Mouse (Mus musculus): ENCODE data around the gene Cmip. TPM values are rescaled to one million over a fixed set of nuclear protein-coding genes. Genes with fewer than 3 reads are reported as not detected.

The Cmip gene
- polyA plus RNA-seq, 1 experiment from 2014 or later: 146 TPM

DNA sequence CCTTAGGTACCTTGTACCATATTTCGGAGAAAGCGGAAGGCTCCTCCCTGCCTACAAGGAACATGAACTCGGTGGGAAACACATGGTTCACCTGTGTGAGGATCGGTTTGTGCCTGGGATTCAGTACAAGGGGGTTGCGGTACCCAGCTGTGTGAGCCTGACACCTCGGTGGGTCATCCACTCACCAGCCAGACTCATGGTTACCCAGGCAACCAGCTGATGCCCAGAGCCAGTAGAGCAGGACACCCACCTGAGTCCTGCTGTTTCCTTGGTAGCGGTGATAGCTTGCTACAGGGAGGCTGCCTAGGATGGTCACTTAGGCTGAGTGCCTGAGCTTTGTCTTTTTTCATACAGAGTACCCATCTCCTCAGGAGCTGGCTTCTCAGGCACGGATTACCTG lies 142.4 kb downstream of the Cmip start:
- Histone ChIP-seq H3K27me3 (ENCODE audit: control insufficient read depth, insufficient read depth, low read depth, low read length) (no peaks in the 10 kb centered on the region), H3K36me3 (ENCODE audit: control insufficient read depth, insufficient read depth, low read length) (0 out of 2 replicates have a peak, but pooled peaks cover 3% of the 10 kb centered on the region), H3K9ac (ENCODE audit: low read depth, low read length) (no peak overlapping the region), H3K4me2 (ENCODE audit: low read length) (no peak overlapping the region), H3K9me3 (replicated peaks; ENCODE audit: control insufficient read depth, low read length, poor library complexity, severe bottlenecking) (no peaks in the 10 kb centered on the region), H3K4me1 (ENCODE audit: control insufficient read depth, insufficient read depth, low read length) (peaks cover 35% of the 10 kb centered on the region), H3K27ac (ENCODE audit: low read length) (peak overlapping the region; percentile 55), H3K4me3 (ENCODE audit: low read depth, low read length) (no peak overlapping the region)
- ATAC-seq: peak; percentile 37; the same call in 1 of the 2 replicates
- WGBS: 58% methylated on average over 8 of the region's 8 CpGs

DNA sequence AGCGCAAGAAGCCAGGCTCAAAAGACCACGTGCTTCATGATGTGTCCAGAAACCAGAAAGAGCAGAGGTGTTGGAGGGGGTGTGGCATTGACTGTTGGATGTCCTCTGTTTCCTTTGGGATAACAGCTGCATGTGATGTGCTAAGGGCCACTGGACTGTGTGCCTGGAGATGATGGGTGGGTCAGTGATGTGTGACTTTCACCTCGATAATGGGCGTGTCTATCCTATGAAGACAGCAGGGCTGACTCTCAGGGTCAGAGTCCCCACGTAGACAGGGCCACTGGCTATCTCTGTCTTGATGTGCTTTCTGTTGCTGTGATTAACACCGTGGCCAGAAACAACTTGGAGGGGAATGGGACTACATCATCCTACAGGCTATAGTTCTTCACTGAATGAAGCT lies 144.0 kb downstream of the Cmip start:
- WGBS: 89% methylated on average over 6 of the region's 6 CpGs

DNA sequence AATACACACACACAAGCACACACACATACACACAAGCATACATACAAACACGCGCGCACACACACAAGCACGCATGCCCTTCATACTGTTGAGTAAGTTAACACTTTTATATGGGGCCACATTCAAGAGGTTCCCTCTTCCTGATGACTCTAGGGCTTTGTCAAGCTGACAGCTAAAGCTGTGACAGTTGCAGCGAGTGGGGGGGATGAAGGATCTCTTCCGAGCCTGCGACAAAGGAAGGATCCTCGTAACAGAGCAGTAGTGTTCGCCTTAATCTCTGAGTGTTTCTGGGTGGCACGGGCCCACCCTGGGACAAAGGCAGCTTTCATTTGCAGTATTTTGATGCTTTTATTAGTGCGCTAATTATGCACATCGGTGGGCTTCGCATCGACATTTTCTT lies 145.0 kb downstream of the Cmip start:
- H3K4me2 ChIP-seq (ENCODE audit: low read length): no peak overlapping the region
- H3K27me3 ChIP-seq (ENCODE audit: control insufficient read depth, insufficient read depth, low read depth, low read length): no peaks in the 10 kb centered on the region
- no peaks in the 10 kb centered on the region for H3K9me3 ChIP-seq (replicated peaks; ENCODE audit: control insufficient read depth, low read length, poor library complexity, severe bottlenecking)
- no peak overlapping the region for H3K4me3 ChIP-seq (ENCODE audit: low read depth, low read length)
- peak overlapping the region; percentile 10 for H3K27ac ChIP-seq (ENCODE audit: low read length)
- ATAC-seq: 0 out of 2 replicates have a peak, but pooled peaks have one; percentile 33
- 48% methylated on average over 14 of the region's 14 CpGs for WGBS
- H3K9ac ChIP-seq (ENCODE audit: low read depth, low read length): no peak overlapping the region
- peaks cover 35% of the 10 kb centered on the region for H3K4me1 ChIP-seq (ENCODE audit: control insufficient read depth, insufficient read depth, low read length)
- no peaks in the 10 kb centered on the region for H3K36me3 ChIP-seq (ENCODE audit: control insufficient read depth, insufficient read depth, low read length)

More for the DNA sequence above, 144.0 kb downstream of the Cmip start:
- no peaks in the 10 kb centered on the region for H3K9me3 ChIP-seq (replicated peaks; ENCODE audit: control insufficient read depth, low read length, poor library complexity, severe bottlenecking)
- no peak overlapping the region for H3K9ac ChIP-seq (ENCODE audit: low read depth, low read length)
- no peak for ATAC-seq
- H3K4me2 ChIP-seq (ENCODE audit: low read length): no peak overlapping the region
- H3K36me3 ChIP-seq (ENCODE audit: control insufficient read depth, insufficient read depth, low read length): 0 out of 2 replicates have a peak, but pooled peaks cover 3% of the 10 kb centered on the region
- no peaks in the 10 kb centered on the region for H3K27me3 ChIP-seq (ENCODE audit: control insufficient read depth, insufficient read depth, low read depth, low read length)
- H3K4me1 ChIP-seq (ENCODE audit: control insufficient read depth, insufficient read depth, low read length): peaks cover 35% of the 10 kb centered on the region
- H3K27ac ChIP-seq (ENCODE audit: low read length): no peak overlapping the region
- H3K4me3 ChIP-seq (ENCODE audit: low read depth, low read length): no peak overlapping the region

DNA sequence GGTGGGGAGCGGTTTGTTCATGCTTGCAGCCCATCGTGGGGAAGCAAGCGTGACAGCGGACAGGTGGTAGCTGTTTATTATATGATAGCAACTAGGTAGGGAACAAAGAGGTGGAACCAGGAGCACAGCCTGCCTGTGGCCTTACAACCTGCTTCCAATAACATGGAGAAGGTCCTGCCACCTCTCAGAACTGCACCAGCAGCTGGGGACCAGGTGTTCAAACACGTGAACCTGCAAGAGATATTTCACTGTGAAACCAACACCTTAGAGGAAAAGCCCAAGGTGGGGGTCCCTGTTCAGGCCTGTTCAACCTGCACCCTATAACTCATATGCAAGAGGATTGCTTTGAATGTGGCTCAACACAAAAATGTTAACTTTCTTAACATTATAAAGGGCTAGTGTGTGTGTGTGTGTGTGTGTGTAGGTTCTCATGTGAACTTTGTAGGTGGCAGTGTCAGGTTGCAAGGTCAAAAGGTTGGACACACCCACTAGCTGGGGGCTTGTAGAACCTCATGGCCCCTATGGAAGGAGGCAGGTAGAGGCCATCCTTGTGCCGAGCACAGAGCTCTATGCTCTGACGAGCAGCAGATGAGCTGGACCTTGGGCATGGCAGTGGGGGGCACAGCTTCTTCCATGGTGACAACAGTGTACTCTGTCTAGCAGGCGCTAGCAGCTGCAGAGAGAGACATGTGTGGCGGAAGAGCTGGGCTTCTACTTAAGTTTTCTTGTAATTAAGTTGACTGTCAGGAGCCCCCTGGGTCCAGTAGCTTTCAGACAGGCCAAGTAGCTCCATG lies 146.2 kb downstream of the Cmip start:
- Histone ChIP-seq H3K9me3 (replicated peaks; ENCODE audit: control insufficient read depth, low read length, poor library complexity, severe bottlenecking) (no peaks in the 10 kb centered on the region), H3K9ac (ENCODE audit: low read depth, low read length) (peak overlapping the region; percentile 22; the same call in 1 of the 2 replicates), H3K4me3 (ENCODE audit: low read depth, low read length) (no peak overlapping the region), H3K4me2 (ENCODE audit: low read length) (peak overlapping the region; percentile 37; the same call in 1 of the 2 replicates), H3K36me3 (ENCODE audit: control insufficient read depth, insufficient read depth, low read length) (no peaks in the 10 kb centered on the region), H3K4me1 (ENCODE audit: control insufficient read depth, insufficient read depth, low read length) (peaks cover 35% of the 10 kb centered on the region), H3K27ac (ENCODE audit: low read length) (peak overlapping the region; percentile 74), H3K27me3 (ENCODE audit: control insufficient read depth, insufficient read depth, low read depth, low read length) (no peaks in the 10 kb centered on the region)
- WGBS: 60% methylated on average over 9 of the region's 9 CpGs
- peak; percentile 19; the same call in 1 of the 2 replicates for ATAC-seq

- ATAC-seq: peak; percentile 64
- Histone ChIP-seq H3K4me3 (ENCODE audit: low read depth, low read length) (peak overlapping the region; percentile 1; the same call in 1 of the 2 replicates), H3K36me3 (ENCODE audit: control insufficient read depth, insufficient read depth, low read length) (no peaks in the 10 kb centered on the region), H3K4me1 (ENCODE audit: control insufficient read depth, insufficient read depth, low read length) (peaks cover 32% of the 10 kb centered on the region), H3K27me3 (ENCODE audit: control insufficient read depth, insufficient read depth, low read depth, low read length) (no peaks in the 10 kb centered on the region), H3K9me3 (replicated peaks; ENCODE audit: control insufficient read depth, low read length, poor library complexity, severe bottlenecking) (no peaks in the 10 kb centered on the region), H3K4me2 (ENCODE audit: low read length) (peak overlapping the region; percentile 37), H3K9ac (ENCODE audit: low read depth, low read length) (peak overlapping the region; percentile 22), H3K27ac (ENCODE audit: low read length) (peak overlapping the region; percentile 74)
- 31% methylated on average over 14 of the region's 14 CpGs for WGBS
These were observed 147.0 kb downstream of the Cmip start for GRCm38 (mm10) chr8:117403705-117404476.

GRCm38 (mm10) chr8:117406081-117406480 lies 149.2 kb downstream of the Cmip start:
- no peak for ATAC-seq

GRCm38 (mm10) chr8:117408634-117409033 lies 151.8 kb downstream of the Cmip start:
- H3K27me3 ChIP-seq (ENCODE audit: control insufficient read depth, insufficient read depth, low read depth, low read length): no peaks in the 10 kb centered on the region
- no peak overlapping the region for H3K4me2 ChIP-seq (ENCODE audit: low read length)
- no peak overlapping the region for H3K9ac ChIP-seq (ENCODE audit: low read depth, low read length)
- 84% methylated on average over 7 of the region's 7 CpGs for WGBS
- no peak overlapping the region for H3K27ac ChIP-seq (ENCODE audit: low read length)
- H3K4me1 ChIP-seq (ENCODE audit: control insufficient read depth, insufficient read depth, low read length): peaks cover 5% of the 10 kb centered on the region
- no peak overlapping the region for H3K4me3 ChIP-seq (ENCODE audit: low read depth, low read length)
- ATAC-seq: no peak
- no peaks in the 10 kb centered on the region for H3K9me3 ChIP-seq (replicated peaks; ENCODE audit: control insufficient read depth, low read length, poor library complexity, severe bottlenecking)
- peaks cover 2% of the 10 kb centered on the region; the same call in 1 of the 2 replicates for H3K36me3 ChIP-seq (ENCODE audit: control insufficient read depth, insufficient read depth, low read length)

More at GRCm38 (mm10) chr8:117406081-117406480, 149.2 kb downstream of the Cmip start:
- Histone ChIP-seq H3K27me3 (ENCODE audit: control insufficient read depth, insufficient read depth, low read depth, low read length) (no peaks in the 10 kb centered on the region), H3K9ac (ENCODE audit: low read depth, low read length) (no peak overlapping the region), H3K27ac (ENCODE audit: low read length) (no peak overlapping the region), H3K9me3 (replicated peaks; ENCODE audit: control insufficient read depth, low read length, poor library complexity, severe bottlenecking) (no peaks in the 10 kb centered on the region), H3K4me3 (ENCODE audit: low read depth, low read length) (no peak overlapping the region), H3K36me3 (ENCODE audit: control insufficient read depth, insufficient read depth, low read length) (no peaks in the 10 kb centered on the region), H3K4me2 (ENCODE audit: low read length) (no peak overlapping the region), H3K4me1 (ENCODE audit: control insufficient read depth, insufficient read depth, low read length) (peaks cover 26% of the 10 kb centered on the region)
- 97% methylated on average over 3 of the region's 3 CpGs for WGBS

DNA sequence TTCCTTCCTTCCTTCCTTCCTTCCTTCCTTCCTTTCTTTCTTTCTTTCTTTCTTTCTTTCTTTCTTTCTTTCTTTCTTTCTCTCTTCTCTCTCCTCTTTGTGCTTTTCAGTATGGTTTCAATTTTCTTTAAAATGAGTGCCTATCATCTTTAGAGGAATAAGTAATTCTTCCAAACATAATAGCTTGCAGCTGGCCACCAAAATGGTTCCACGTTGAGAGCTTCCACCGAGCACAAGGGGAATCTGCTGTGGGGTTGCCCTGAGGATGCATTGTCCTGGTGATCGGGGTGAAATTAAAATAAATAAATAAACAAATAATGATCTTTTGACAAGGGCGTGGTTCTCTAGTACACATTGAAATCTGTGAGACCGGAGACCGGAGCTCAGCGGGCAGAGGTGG lies 152.2 kb downstream of the Cmip start:
- no peak for ATAC-seq

More for the DNA sequence above, 152.2 kb downstream of the Cmip start:
- Histone ChIP-seq H3K4me1 (ENCODE audit: control insufficient read depth, insufficient read depth, low read length) (peaks cover 1% of the 10 kb centered on the region), H3K4me3 (ENCODE audit: low read depth, low read length) (no peak overlapping the region), H3K27me3 (ENCODE audit: control insufficient read depth, insufficient read depth, low read depth, low read length) (no peaks in the 10 kb centered on the region), H3K4me2 (ENCODE audit: low read length) (no peak overlapping the region), H3K9ac (ENCODE audit: low read depth, low read length) (no peak overlapping the region), H3K9me3 (replicated peaks; ENCODE audit: control insufficient read depth, low read length, poor library complexity, severe bottlenecking) (no peaks in the 10 kb centered on the region), H3K36me3 (ENCODE audit: control insufficient read depth, insufficient read depth, low read length) (peaks cover 2% of the 10 kb centered on the region; the same call in 1 of the 2 replicates), H3K27ac (ENCODE audit: low read length) (no peak overlapping the region)
- 81% methylated on average over 7 of the region's 7 CpGs for WGBS

Data from midbrain, embryonic 16.5 days (tissue).